Mouse (Mus musculus) heart, adult 2 months (tissue): ENCODE measurements around the gene Insr. TPM values are rescaled to one million over a fixed set of nuclear protein-coding genes. Genes with fewer than 3 reads are reported as not detected.

Experiments
- DNase-seq, 2 experiments: peaks; one replicate each; pipeline ENCODE4 v3.0.0; 2021
- H3K27ac ChIP-seq: fragments of 200-600 bp; 2 replicates; pipeline ENCODE4 v1.8.1; 2022
- H3K27me3 ChIP-seq: fragments of 200-500 bp; 2 replicates; pipeline ENCODE4 v1.6.1; 2012; ENCODE audit warnings: mild to moderate bottlenecking, low read length, inconsistent platforms, mixed read lengths; ENCODE audit not compliant: control insufficient read depth, insufficient read depth
- H3K36me3 ChIP-seq: fragments of 200-500 bp; 2 replicates; pipeline ENCODE4 v1.6.1; 2012; ENCODE audit warnings: low read length, inconsistent platforms; ENCODE audit not compliant: control insufficient read depth, insufficient read depth
- H3K4me1 ChIP-seq: fragments of 200-500 bp; 2 replicates; pipeline ENCODE4 v1.6.1; 2011; ENCODE audit warnings: low read length; ENCODE audit not compliant: control insufficient read depth, insufficient read depth
- H3K4me3 ChIP-seq: fragments of 200-600 bp; 2 replicates; pipeline ENCODE4 v1.8.1; 2022
- H3K79me2 ChIP-seq: fragments of 200-500 bp; replicated peaks from 2 replicates; pipeline ENCODE4 v1.6.1; 2012; ENCODE audit warnings: mild to moderate bottlenecking, inconsistent platforms, low read length, moderate library complexity, mixed read lengths; ENCODE audit not compliant: control insufficient read depth, insufficient read depth
- H3K9ac ChIP-seq: fragments of 200-500 bp; 2 replicates; pipeline ENCODE4 v1.6.1; 2012; ENCODE audit warnings: low read depth, mild to moderate bottlenecking, control low read depth, inconsistent platforms, low read length, mixed read lengths
- CTCF ChIP-seq: fragments of 200-600 bp; IDR thresholded peaks from 2 replicates; pipeline ENCODE4 v1.8.1; 2022; ENCODE audit warnings: antibody characterized with exemption, mild to moderate bottlenecking, moderate library complexity
- EP300 ChIP-seq: fragments of 200-500 bp; IDR thresholded peaks from 2 replicates; pipeline ENCODE4 v1.6.1; 2011; ENCODE audit warnings: low read depth, low read length, control low read depth; ENCODE audit not compliant: insufficient read depth
- POLR2A ChIP-seq: fragments of 200-500 bp; IDR thresholded peaks from 2 replicates; pipeline ENCODE4 v1.6.1; 2011; ENCODE audit warnings: mild to moderate bottlenecking, low read depth, low read length, control low read depth; ENCODE audit not compliant: insufficient read depth
- WGBS: fragments of 180-500 bp; shearing (Covaris S2); methylation state at CpG from one replicate; pipeline ENCODE4 v1.1.7; 2018; 5-methylcytosine and 5-hydroxymethylcytosine counted together
- intact Hi-C: fragments of 180-260 bp; cut with DNase I; formaldehyde crosslinking; loops from one replicate; pipeline ENCODE4 v1.15.1; 2025
- polyA plus RNA-seq: library from polyadenylated mRNA; depleted of rRNA; stranded (reverse); fragments of >200 nt; gene quantifications from 2 replicates; pipeline ENCODE4 v1.2.3, GENCODE M21; 2012
- total RNA-seq, 2 experiments: library from RNA; stranded (reverse); gene quantifications; 2 replicates each; pipeline ENCODE4 v1.2.3; 2021

Gene Insr
- total and polyA plus RNA-seq, 3 experiments, result 24.6 to 145 (median 112) TPM

GRCm38 (mm10) chr8:3299322-3299721 lies 19.9 kb upstream of the Insr start:
- intact Hi-C loops, result no loop called here
- Histone ChIP-seq H3K36me3 (no peaks in the 10 kb centered on the region), H3K9ac (no peak overlapping the region), H3K27ac (no peak overlapping the region), H3K4me3 (no peak overlapping the region), H3K4me1 (no peaks in the 10 kb centered on the region), H3K27me3 (no peaks in the 10 kb centered on the region), H3K79me2 (no peaks in the 10 kb centered on the region)
- TF ChIP-seq CTCF, result no peak
- TF ChIP-seq POLR2A, result no peak
- TF ChIP-seq EP300, result no peak
- 47% methylated on average over 5 of the region's 5 CpGs for WGBS
- DNase-seq, result no peak

DNA sequence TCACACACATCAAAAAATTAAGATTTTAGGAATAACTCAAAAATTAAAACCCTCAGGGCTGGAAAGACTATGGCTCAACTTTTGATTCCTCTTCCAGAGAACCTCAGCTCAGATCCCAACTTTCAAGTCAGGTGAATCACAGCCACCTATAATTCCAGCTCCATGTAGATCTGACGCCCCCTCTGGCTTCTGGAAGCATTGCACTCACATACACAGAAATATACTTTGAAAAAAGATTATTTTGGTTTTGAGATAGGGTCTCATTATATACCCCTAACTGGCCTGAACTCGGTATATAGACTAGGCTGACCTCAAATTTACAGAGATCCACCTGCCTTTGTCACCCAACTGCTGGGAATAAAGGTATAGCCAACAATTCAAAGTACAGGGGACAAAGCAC lies 6.4 kb upstream of the Insr start:
- Histone ChIP-seq H3K79me2 (no peaks in the 10 kb centered on the region), H3K27me3 (0 out of 2 replicates have a peak, but pooled peaks cover 2% of the 10 kb centered on the region), H3K4me3 (no peak overlapping the region), H3K9ac (no peak overlapping the region), H3K36me3 (no peaks in the 10 kb centered on the region), H3K27ac (no peak overlapping the region), H3K4me1 (peaks cover 2% of the 10 kb centered on the region; the same call in 1 of the 2 replicates)
- DNase-seq, result no peak
- 60% methylated on average over 2 of the region's 2 CpGs for WGBS
- TF ChIP-seq POLR2A (no peak), CTCF (peak; percentile 39), EP300 (no peak)
- intact Hi-C loops, result no loop called here

- Histone ChIP-seq H3K27ac (no peak overlapping the region), H3K27me3 (0 out of 2 replicates have a peak, but pooled peaks cover 2% of the 10 kb centered on the region), H3K4me3 (no peak overlapping the region), H3K4me1 (peaks cover 2% of the 10 kb centered on the region), H3K79me2 (no peaks in the 10 kb centered on the region), H3K36me3 (no peaks in the 10 kb centered on the region), H3K9ac (no peak overlapping the region)
- DNase-seq, result no peak
- 70% methylated on average over 4 of the region's 4 CpGs for WGBS
- no peak for TF ChIP-seq EP300
- no peak for TF ChIP-seq POLR2A
- no peak for TF ChIP-seq CTCF
- intact Hi-C loops, result loop anchor here (1.0 to 5.0 kb wide), 2 partner anchors 12 to 233 kb away; partner anchors contain the start of gene Pnpla6
These were observed 5.2 kb upstream of the Insr start for GRCm38 (mm10) chr8:3284656-3285055.

DNA sequence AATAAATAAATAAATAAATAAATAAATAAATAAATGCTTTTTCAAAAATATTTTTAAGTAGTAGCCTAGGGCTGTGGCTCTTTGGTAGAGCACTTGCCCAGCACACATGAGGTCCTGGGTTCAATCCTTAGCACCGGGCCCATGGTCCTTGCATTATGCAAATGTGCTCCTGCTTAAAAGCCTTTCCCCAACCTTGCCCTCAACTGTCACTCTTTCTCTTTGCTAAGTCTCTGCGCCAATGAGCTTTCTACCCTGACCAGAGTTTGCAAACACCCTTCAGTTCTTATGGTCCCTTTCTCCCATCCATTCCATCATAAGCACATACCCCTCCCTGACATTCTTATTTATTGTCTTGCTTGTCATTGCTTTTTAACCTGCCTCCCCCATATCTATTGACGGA lies 1.9 kb upstream of the Insr start:
- no peak overlapping the region for H3K9ac ChIP-seq
- WGBS, result 93% methylated on average over 3 of the region's 3 CpGs

GRCm38 (mm10) chr8:3280266-3280910 lies 971 bp upstream of the Insr start:
- no peak overlapping the region; the same call in 1 of the 2 replicates for H3K27ac ChIP-seq
- intact Hi-C loops, result loop anchor here (5.0 kb wide), 1 partner anchor 237 kb away; the partner anchor contains the start of gene Pnpla6

More for the DNA sequence above, 1.9 kb upstream of the Insr start:
- Histone ChIP-seq H3K4me1 (peaks cover 5% of the 10 kb centered on the region), H3K27me3 (no peaks in the 10 kb centered on the region), H3K27ac (no peak overlapping the region), H3K4me3 (no peak overlapping the region), H3K36me3 (peaks cover 10% of the 10 kb centered on the region), H3K79me2 (peaks cover 8% of the 10 kb centered on the region)
- intact Hi-C loops, result loop anchor here (5.0 kb wide), 1 partner anchor 236 kb away; the partner anchor contains the start of gene Pnpla6
- DNase-seq, result no peak
- TF ChIP-seq POLR2A (no peak), EP300 (no peak), CTCF (no peak)

GRCm38 (mm10) chr8:3279721-3280077 lies 282 bp upstream of the Insr start:
- peaks cover 5% of the 10 kb centered on the region for H3K4me1 ChIP-seq
- DNase-seq, result no peak
- TF ChIP-seq EP300 (no peak), CTCF (no peak), POLR2A (no peak)
- H3K27me3 ChIP-seq, result no peaks in the 10 kb centered on the region
- peaks cover 10% of the 10 kb centered on the region for H3K36me3 ChIP-seq
- 5% methylated on average over 18 of the region's 18 CpGs for WGBS
- H3K4me3 ChIP-seq, result peak overlapping the region; percentile 94
- H3K27ac ChIP-seq, result peak overlapping the region; percentile 98
- peak overlapping the region; percentile 99; the same call in 1 of the 2 replicates for H3K9ac ChIP-seq
- peaks cover 12% of the 10 kb centered on the region for H3K79me2 ChIP-seq
- intact Hi-C loops, result loop anchor here (1.0 to 5.0 kb wide), 4 partner anchors 42 to 238 kb away; partner anchors contain the start of gene Pnpla6

More at GRCm38 (mm10) chr8:3280266-3280910, 971 bp upstream of the Insr start:
- DNase-seq, result peak; percentile 53 to 59
- Histone ChIP-seq H3K4me3 (peak overlapping the region; percentile 94; the same call in 1 of the 2 replicates), H3K27me3 (no peaks in the 10 kb centered on the region), H3K9ac (no peak overlapping the region; the same call in 1 of the 2 replicates), H3K36me3 (peaks cover 10% of the 10 kb centered on the region), H3K79me2 (peaks cover 12% of the 10 kb centered on the region), H3K4me1 (peaks cover 5% of the 10 kb centered on the region)
- TF ChIP-seq POLR2A, result no peak
- TF ChIP-seq CTCF, result 0 out of 2 replicates have a peak, but pooled peaks have one; percentile 2
- TF ChIP-seq EP300, result no peak
- 45% methylated on average over 11 of the region's 11 CpGs for WGBS
